Mouse (Mus musculus) 3134 (cell line): ENCODE results near the gene Rragd.

Experiments used
- DNase-seq: peaks from one replicate; pipeline ENCODE4 v3.0.0-alpha.2; 2011; ENCODE audit warnings: low spot score; ENCODE audit not compliant: insufficient read length; ENCODE audit errors: extremely low read depth

Gene Rragd

GRCm38 (mm10) chr4:33032045-33032444 lies 49.2 kb downstream of the Rragd start:
- no peak for DNase-seq

- no peak for DNase-seq
Measured at GRCm38 (mm10) chr4:33033515-33033914, 50.7 kb downstream of the Rragd start.

GRCm38 (mm10) chr4:33039826-33040225 lies 57.0 kb downstream of the Rragd start:
- no peak for DNase-seq

GRCm38 (mm10) chr4:33049601-33050000 lies 66.8 kb downstream of the Rragd start:
- no peak for DNase-seq

- DNase-seq = no peak
Measured at GRCm38 (mm10) chr4:33052055-33052454, 69.2 kb downstream of the Rragd start.

GRCm38 (mm10) chr4:33052650-33053049 lies 69.8 kb downstream of the Rragd start:
- DNase-seq = no peak

GRCm38 (mm10) chr4:33054426-33054825 lies 71.6 kb downstream of the Rragd start:
- DNase-seq = no peak

GRCm38 (mm10) chr4:33056317-33056716 lies 73.5 kb downstream of the Rragd start:
- DNase-seq = no peak

- DNase-seq = no peak
Measured at GRCm38 (mm10) chr4:33057890-33058687, 75.3 kb downstream of the Rragd start.

- no peak for DNase-seq
Measured at GRCm38 (mm10) chr4:33061158-33061557, 78.3 kb downstream of the Rragd start.

- DNase-seq = no peak
Measured at GRCm38 (mm10) chr4:33062981-33063380, 80.1 kb downstream of the Rragd start, which contains the start of gene Gabrr2. TSS of gene Gabrr2 (plus strand) at chr4:33062999.

- DNase-seq = no peak
Measured at GRCm38 (mm10) chr4:33064986-33065385, 82.1 kb downstream of the Rragd start.

GRCm38 (mm10) chr4:33066223-33066960 lies 83.6 kb downstream of the Rragd start:
- no peak for DNase-seq

- no peak for DNase-seq
Measured at GRCm38 (mm10) chr4:33067331-33067730, 84.5 kb downstream of the Rragd start.

- DNase-seq = no peak
Measured at GRCm38 (mm10) chr4:33067826-33068225, 85.0 kb downstream of the Rragd start.

GRCm38 (mm10) chr4:33068894-33069293 lies 86.1 kb downstream of the Rragd start:
- DNase-seq = no peak

GRCm38 (mm10) chr4:33070326-33070725 lies 87.5 kb downstream of the Rragd start:
- DNase-seq = no peak

- DNase-seq = no peak
Measured at GRCm38 (mm10) chr4:33071337-33071736, 88.5 kb downstream of the Rragd start.
